13 mouse cellular contexts compared by ENCODE assay signal in genomic region chr3:101660176-101660575, GRCm38 (mm10). TPM values are rescaled to one million over a fixed set of nuclear protein-coding genes. Genes with fewer than 3 reads are reported as not detected.
DNase-seq lines count a peak whose midpoint lies in the region; ATAC-seq lines count a peak whose summit lies in the region.
"Had no signal": no experiment of that assay in that cellular context is flagged by ENCODE, and none has a peak within 500 bp of the region (broad histone marks: within the 10 kb centered on the region; RNA-seq: fewer than 3 reads in every experiment).

No protein-coding gene starts in this region.

- H3K9me3 ChIP-seq in hindbrain, embryonic 10.5 days = no peaks in the 10 kb centered on the region
- no peaks in the 10 kb centered on the region for H3K9me3 ChIP-seq in neural tube, embryonic 14.5 days (ENCODE audit: control insufficient read depth, low read length)
- no peaks in the 10 kb centered on the region for H3K9me3 ChIP-seq in kidney, embryonic 14.5 days (ENCODE audit: control insufficient read depth, low read length)
- H3K9me3 ChIP-seq: limb, embryonic 15.5 days; neural tube, embryonic 12.5 days had no signal

- no peak overlapping the region for H3K4me2 ChIP-seq in neural tube, embryonic 14.5 days (ENCODE audit: low read depth, low read length)
- H3K4me2 ChIP-seq in kidney, embryonic 14.5 days (replicated peaks; ENCODE audit: low read depth, low read length) = no peak overlapping the region
- H3K4me2 ChIP-seq: limb, embryonic 15.5 days had no signal

- peak overlapping the region; percentile 57; the same call in 1 of the 2 replicates for H3K27ac ChIP-seq in hindbrain, embryonic 10.5 days
- H3K27ac ChIP-seq in neural tube, embryonic 14.5 days (ENCODE audit: low read depth, low read length) = peak overlapping the region; percentile 62; the same call in 1 of the 2 replicates
- no peak overlapping the region for H3K27ac ChIP-seq in kidney, embryonic 14.5 days (ENCODE audit: low read depth, low read length)
- H3K27ac ChIP-seq: limb, embryonic 15.5 days; neural tube, embryonic 12.5 days had no signal

- no peak overlapping the region for H3K4me3 ChIP-seq in hindbrain, embryonic 10.5 days
- no peak overlapping the region for H3K4me3 ChIP-seq in neural tube, embryonic 14.5 days (ENCODE audit: low read depth, low read length)
- no peak overlapping the region for H3K4me3 ChIP-seq in kidney, embryonic 14.5 days (ENCODE audit: low read length)
- H3K4me3 ChIP-seq: limb, embryonic 15.5 days; neural tube, embryonic 12.5 days had no signal

- no peak overlapping the region for H3K9ac ChIP-seq in neural tube, embryonic 14.5 days (replicated peaks; ENCODE audit: low read depth, low read length)
- H3K9ac ChIP-seq in kidney, embryonic 14.5 days (ENCODE audit: low read depth, low read length) = no peak overlapping the region
- H3K9ac ChIP-seq: limb, embryonic 15.5 days; neural tube, embryonic 12.5 days had no signal

- intact Hi-C loops in left cerebral cortex, postnatal 10 days (cut with DNase I) = no loop called here
- intact Hi-C loops in left cerebral cortex, postnatal 14 days (cut with DNase I) = no loop called here

- H3K4me1 ChIP-seq in hindbrain, embryonic 10.5 days (replicated peaks) = peaks cover 21% of the 10 kb centered on the region
- peaks cover 17% of the 10 kb centered on the region for H3K4me1 ChIP-seq in neural tube, embryonic 14.5 days (ENCODE audit: control insufficient read depth, insufficient read depth, low read length)
- peaks cover 7% of the 10 kb centered on the region; the same call in 1 of the 2 replicates for H3K4me1 ChIP-seq in kidney, embryonic 14.5 days (ENCODE audit: control insufficient read depth, insufficient read depth, low read length)
- H3K4me1 ChIP-seq: limb, embryonic 15.5 days had no signal

- WGBS in hindbrain, embryonic 10.5 days = 87% methylated on average over 4 of the region's 4 CpGs
- WGBS in neural tube, embryonic 14.5 days = 67% methylated on average over 4 of the region's 4 CpGs
- 89% methylated on average over 4 of the region's 4 CpGs for WGBS in kidney, embryonic 14.5 days

- no peaks in the 10 kb centered on the region for H3K27me3 ChIP-seq in hindbrain, embryonic 10.5 days (ENCODE audit: insufficient read depth, poor library complexity, severe bottlenecking)
- no peaks in the 10 kb centered on the region for H3K27me3 ChIP-seq in neural tube, embryonic 14.5 days (ENCODE audit: control insufficient read depth, insufficient read depth, low read length)
- H3K27me3 ChIP-seq in kidney, embryonic 14.5 days (ENCODE audit: control insufficient read depth, insufficient read depth, low read length) = no peaks in the 10 kb centered on the region
- H3K27me3 ChIP-seq: limb, embryonic 15.5 days; neural tube, embryonic 12.5 days had no signal

- DNase-seq in left cerebral cortex, adult 18-20 months (ENCODE audit: low spot score in 2 of 2) = peak; percentile 55 to 80
- no peak for DNase-seq in left cerebral cortex, postnatal 10 days (ENCODE audit: extremely low spot score in 1 of 2, low spot score in 2 of 2)
- DNase-seq in hindbrain, embryonic 10.5 days (ENCODE audit: low spot score) = no peak
- peak; percentile 23 to 39 for DNase-seq in left cerebral cortex, postnatal 14 days (ENCODE audit: low spot score in 2 of 2)
- DNase-seq in c-Kit-positive CD71-positive TER-119-positive erythroid progenitor cells, embryonic 14.5 days (ENCODE audit: low spot score) = no peak
- no peak for DNase-seq in spleen, postnatal 10 days (ENCODE audit: low spot score in 2 of 2)
- DNase-seq: cerebellum, adult 8-10 months; heart, adult 11 months; lung, adult 2 months had no signal

- no peak for ATAC-seq in neural tube, embryonic 14.5 days (ENCODE audit: low read depth)
- ATAC-seq in kidney, embryonic 14.5 days (ENCODE audit: low FRiP score, low TSS enrichment) = no peak

- H3K36me3 ChIP-seq in hindbrain, embryonic 10.5 days = no peaks in the 10 kb centered on the region
- no peaks in the 10 kb centered on the region for H3K36me3 ChIP-seq in neural tube, embryonic 14.5 days (ENCODE audit: control insufficient read depth, insufficient read depth, low read length)
- no peaks in the 10 kb centered on the region for H3K36me3 ChIP-seq in kidney, embryonic 14.5 days (ENCODE audit: control insufficient read depth, insufficient read depth, low read length)
- H3K36me3 ChIP-seq: limb, embryonic 15.5 days; neural tube, embryonic 12.5 days had no signal

RNA-seq across cellular contexts. Expression of gene Atp1a1, which starts 55.7 kb away (rescaled TPM):
- total RNA-seq in left cerebral cortex, adult 18-20 months (2021) = 1,000 to 10,000 TPM; 1,009 to 1,025 TPM
- total RNA-seq in left cerebral cortex, postnatal 10 days (2021) = 100 to 1,000 TPM; 622 to 655 TPM
- 50.2 and 63.3 TPM in 2 replicates for polyA plus RNA-seq in hindbrain, embryonic 10.5 days (2016; fragmentation: Nextera tagmentation; extraction: Ambion mirVana)
- 1,000 to 10,000 TPM; 1,135 to 1,354 TPM for total RNA-seq in left cerebral cortex, postnatal 14 days (2021)
- 105 and 115 TPM in 2 replicates for polyA plus RNA-seq in neural tube, embryonic 14.5 days (2014; fragmentation: Nextera tagmentation; extraction: Ambion mirVana)
- 166 and 280 TPM in 2 replicates for polyA plus RNA-seq in kidney, embryonic 14.5 days (2014; fragmentation: Nextera tagmentation; extraction: Ambion mirVana)

Comparison
In these comparisons a context has a peak if more than half of its experiments do, and no peak if none do; other contexts are left out.
1. DNase-seq: peak in left cerebral cortex, adult 18-20 months (2 of 2) and left cerebral cortex, postnatal 14 days (2 of 2); none in left cerebral cortex, postnatal 10 days (0 of 2), hindbrain, embryonic 10.5 days (single experiment), c-Kit-positive CD71-positive TER-119-positive erythroid progenitor cells, embryonic 14.5 days (single experiment) and spleen, postnatal 10 days (0 of 2).